Mouse (Mus musculus) kidney, postnatal 4 days (tissue): ENCODE data around the gene Bves.

Experiments
- DNase-seq, 2 experiments: peaks; one replicate each; pipeline ENCODE4 v3.0.0; 2021; ENCODE audit warnings: mixed read lengths in 2 of 2

Gene Bves

DNA sequence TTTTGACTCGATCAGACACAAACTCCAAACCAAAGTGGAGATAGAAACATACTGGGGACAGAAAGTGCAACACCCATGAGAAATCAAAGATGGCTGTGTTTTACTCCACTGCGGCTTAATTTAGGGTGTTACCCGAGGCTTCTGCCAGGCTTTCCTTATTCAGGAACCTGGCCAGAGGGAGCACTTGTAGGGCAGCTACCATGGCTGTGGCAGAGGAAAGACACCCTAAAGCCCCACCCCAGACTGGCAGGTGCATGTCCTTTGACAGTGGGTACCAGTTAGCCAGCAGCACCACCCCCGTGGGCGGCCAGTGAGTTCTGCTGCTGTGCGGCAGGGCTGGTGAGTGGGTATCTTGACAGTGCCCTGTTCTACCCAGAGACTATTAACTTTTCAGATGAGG is 20.5 kb downstream of the Bves start:
- no peak for DNase-seq

DNA sequence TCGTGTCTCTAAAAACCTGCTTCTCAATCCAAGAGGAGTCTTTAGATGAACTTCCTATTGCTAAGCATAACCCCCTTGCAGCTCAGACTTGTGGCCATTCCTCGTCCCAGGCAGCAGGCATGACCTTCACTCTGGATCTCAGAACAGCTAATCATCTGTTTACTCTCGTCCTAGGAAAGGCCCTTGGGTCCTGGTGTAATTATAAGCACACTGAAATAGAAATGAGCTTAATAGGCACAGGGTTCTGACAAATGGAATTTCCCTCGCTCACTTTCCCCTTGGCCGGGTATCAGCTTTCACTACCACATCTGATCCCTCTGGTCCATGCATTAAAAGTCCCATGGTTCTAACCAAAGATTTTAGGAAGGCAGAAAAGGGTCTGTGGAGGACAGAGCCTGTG is 27.8 kb downstream of the Bves start:
- no peak for DNase-seq

DNA sequence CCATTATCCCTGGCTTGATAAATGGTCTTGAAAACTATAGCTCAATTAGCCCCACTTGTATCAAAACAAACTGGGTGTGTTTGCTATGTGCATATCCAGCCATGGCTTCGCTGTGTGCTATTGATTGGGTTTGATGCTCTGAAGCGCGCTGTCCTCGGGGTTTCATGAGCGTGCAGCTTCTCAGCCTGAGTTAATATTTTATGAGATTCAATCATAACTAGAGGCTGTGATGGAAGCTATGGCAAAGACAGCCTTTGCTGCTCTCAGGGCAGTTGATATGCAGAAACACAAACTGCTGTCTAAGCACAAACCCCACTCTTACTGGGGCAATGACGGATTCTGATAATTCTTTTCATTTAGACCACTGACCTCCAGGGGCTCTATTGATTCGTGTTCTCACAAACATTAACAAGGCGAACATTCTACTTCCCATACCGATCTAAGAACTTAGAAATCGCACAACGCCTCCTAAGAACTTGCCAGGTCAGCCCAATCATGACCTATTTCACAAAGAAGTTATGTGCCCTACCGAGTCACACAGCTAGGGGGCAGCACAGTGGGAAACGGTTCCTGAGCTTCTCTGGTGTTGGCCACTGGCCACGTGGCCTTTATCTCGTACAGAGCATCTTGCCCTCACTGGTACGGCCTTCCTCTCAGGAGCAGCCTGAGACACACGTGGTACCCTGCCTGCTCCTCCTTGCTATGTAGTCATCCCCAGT is 31.6 kb downstream of the Bves start:
- no peak for DNase-seq

DNA sequence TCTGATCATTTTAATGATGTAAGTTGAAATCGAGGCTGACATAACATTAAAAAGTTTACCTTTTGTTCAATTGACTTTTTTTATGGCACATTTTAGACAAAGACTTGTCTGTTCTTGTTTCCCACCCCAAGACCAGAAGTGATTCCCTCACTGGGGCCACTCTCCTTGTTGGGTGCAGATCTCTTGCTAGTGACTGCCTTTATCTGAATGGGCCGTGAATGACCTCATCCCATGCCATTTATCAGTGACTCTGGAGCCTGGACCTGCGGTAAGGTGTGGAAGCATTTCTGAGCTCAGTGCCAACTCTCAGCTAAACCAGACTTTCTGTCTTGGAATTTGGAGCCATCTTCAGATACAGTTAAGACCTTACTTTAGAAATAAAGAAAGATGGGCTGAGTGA is 34.1 kb downstream of the Bves start:
- no peak for DNase-seq

DNA sequence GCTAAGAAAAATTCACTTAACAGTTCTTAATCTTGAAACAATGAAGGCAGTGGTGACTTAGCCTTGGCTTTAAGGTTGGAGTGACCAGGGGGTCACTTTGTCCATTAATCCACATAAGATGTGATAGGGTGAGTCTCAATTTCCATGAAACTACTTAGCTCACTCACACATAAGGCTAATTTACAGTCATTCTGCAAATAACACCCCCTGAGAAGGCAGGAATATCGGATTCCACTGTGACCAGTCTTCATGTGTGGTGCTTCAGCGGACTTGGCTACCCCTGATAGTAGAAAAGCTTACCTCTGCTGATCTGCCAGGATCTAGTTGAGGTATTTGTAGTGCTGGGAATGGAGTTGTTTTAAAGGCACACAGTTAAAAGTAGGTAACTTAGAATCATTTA is 35.0 kb downstream of the Bves start:
- DNase-seq, result no peak

DNA sequence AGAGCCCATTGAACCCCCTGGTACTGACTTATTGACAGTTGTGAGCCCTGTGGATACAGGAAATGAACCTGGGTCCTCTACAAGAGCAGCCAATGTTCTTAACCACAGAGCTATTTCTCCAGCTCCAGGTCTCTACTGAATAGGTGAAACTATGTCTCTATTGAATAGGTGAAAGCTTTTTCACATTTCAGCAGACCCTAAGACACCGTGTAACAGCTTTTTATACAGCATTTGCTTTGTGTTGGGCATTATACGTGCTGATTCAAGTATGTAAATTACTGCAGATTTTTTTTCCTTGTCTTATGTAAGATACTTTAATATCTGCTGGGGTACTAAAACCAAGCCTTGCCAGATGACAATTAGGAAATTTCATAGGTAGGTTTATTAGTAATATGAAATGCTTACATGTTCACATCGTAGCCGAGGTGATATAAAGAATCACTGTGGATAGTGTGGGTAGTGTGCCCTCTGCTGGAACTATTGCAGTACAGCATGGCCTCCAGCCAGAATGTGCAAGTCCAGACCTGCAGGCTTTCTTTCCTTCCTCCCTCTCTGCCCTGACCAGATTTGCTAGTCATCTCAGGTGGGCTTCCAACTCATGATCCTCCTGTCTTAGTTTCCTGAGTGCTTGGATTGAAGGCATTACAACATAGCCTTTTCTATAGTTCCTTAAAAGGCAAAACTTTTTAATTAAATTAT is 37.6 kb downstream of the Bves start:
- DNase-seq, result peak; percentile 71 to 74

DNA sequence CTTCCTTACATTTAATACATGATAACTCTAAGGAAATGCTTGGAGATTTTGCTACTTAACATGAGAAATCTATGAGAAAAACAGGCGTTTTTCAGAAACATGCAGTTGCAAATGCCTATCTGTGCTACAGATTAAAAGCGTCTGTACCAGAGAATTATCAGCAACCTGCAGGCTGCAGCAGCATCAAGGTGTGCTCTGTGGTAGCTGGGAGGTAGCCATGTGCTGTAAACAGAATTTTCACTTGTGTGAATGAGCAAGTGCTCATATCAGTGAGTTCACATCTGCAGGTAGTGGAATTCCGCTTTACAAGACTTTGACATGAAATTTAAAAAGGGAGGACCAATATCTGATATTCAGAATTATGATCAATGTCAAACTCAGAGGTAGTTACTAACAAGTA is 42.7 kb downstream of the Bves start:
- DNase-seq, result no peak

DNA sequence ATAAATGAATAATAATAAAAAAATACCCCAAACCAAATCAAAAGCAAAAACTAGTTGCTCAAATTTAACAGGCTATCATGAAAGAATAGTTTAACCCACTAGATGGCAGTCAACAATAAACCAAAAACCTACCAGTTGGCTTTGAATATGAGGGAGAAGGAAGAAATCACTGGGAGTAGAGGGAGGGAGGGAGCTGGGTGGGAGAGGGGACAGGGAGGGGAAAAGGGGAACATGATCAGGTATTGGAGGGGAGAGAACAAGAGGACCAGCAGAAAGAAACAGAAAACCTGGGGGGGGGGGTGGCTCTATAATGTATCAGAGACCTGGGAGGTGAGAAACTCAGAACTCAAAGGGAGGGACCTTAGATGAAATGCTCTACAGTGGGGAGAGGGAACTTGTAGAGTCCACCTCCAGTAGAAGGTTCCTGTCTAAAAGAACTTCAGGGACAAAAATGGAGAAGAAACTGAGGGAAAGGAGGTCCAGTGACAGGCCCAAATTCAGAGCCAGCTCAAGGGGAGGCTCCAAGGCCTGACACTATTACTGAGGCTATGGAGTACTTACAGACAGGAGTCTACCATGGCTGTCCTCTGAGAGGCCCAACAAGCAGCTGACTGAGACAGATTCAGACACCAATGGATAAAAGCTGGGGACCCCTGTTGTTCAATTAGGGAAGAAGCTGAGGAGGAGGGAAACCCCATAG is 46.5 kb downstream of the Bves start:
- DNase-seq, result no peak

DNA sequence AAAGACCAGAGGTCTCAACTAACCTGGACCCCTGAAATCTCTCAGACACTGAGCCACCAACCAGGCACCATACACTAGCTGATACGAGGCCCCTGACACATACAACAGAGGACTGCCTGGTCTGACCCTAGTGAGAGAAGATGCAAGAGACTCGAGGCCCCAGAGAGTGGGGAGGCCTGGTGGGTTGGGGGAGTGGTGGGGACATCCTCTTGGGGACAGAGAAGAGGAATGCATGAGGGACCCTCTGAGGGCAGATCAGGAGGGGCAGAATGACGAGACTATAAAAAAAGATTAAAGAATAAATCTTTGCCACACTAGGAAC is 47.0 kb downstream of the Bves start:
- DNase-seq, result no peak

DNA sequence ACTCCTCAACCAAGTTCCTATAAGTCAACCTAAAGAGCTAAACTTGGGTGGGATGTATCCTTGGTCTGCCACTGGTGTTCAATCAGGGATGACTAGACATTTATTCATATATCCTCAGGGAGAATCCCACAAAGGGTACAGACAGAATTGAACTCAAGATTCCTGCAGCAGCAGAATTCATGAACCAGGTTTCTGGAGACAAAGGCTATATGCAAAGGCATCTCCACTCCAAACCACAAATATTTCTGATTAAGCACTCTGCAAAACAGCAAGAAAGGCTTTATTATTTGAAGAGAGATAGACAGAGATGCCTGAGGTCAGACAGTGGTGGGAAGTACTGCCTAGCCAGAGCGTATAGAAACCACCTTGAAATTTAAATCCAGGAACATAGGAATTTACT is 62.6 kb downstream of the Bves start:
- DNase-seq, result no peak

DNA sequence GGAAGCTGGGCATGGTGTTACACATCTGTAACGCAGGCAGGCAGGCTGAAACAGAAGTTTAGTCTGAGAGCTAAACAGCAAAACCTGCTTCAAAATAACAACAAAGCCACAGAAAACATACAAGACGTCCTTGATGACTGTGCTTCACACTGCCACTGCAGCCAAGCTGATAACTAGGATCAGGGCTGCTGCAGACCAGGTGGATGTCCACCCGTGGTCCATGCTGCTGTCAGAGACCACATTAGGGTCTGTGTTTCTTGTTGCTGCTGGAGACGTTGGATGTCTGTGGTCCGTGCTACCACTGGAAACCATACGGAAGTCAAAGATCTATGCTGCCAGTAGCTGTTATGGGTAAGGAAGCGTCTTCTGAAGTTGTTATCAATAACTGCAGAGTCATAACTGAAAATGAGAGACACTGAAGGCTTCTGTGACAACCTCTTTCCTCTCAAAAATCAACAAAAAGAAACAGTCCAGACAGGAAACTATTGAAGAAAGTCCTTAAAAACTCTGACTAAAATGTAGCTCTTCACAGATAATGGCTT is 64.2 kb downstream of the Bves start:
- DNase-seq, result no peak

DNA sequence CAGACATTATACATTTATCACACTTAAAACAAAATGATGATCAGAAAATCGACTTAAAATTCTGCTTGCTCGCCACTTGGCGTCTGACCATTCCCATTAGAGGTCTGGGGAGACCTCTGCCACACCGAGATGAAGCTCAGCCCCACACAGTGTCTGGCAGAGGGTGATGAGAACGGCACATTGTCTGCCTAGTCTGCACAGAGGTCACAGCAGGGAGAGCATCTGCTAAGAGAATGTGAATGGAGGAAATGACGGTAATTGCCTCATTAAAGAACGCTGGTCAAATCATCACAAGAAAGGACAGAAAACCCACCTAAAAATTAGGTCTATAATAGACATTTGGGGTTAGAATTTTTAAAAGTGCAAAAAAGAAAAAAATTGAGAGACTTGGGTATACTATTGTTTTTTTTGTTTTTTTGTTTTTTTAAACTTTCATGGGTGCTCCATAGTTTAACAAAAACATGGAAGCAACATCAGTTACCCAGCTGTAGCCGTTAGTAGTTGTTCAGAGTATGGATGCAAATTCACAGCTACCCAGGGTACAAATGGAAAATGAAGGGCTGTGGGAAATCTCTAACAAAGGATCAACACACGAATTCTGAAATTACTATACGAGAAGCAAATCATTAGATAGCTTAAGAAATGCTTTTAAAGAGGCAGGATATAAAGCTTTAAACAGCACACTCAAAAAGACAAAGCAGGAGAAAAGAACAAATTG is 75.2 kb downstream of the Bves start:
- DNase-seq, result no peak

DNA sequence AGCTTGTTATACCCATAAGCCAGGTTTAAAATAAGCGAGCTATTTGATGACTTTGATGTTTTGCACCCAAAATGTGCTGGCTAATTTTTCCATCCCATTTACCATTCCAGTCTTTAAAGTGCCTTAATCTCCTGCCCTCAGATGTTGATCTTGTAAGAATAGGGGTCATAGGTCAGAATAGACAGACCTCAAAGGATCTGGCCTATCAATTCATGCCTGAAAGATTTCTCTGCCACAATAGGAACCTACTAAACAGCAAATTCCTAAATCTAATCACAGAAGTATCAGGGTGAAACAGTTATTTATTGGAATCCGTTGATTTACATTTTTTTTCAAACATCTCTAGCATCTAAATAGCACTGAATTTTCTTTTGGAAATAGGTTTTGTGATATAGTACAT is 76.2 kb downstream of the Bves start:
- no peak for DNase-seq

DNA sequence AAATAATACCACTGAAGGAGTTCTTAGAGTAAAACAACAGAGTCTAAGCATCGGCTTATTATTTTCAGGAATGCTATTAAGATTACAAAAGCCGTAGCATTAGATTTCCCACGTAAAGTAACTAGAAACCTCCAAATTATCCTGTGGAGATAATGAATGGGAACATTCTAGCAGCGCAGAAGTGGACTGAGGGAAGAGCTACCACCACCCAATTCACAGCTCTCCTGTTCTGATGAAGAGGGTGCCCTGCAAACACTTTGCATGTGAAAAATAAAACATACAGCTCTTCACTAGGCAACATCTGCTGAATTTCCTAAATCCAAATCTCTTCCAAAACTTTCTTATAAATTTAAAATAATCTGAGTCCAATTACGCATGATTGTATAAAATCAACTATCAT is 76.6 kb downstream of the Bves start:
- no peak for DNase-seq
